Mouse (Mus musculus) CH12.LX (cell line): ENCODE results near the gene Gipc2. TPM values are rescaled to one million over a fixed set of nuclear protein-coding genes. Genes with fewer than 3 reads are reported as not detected.
"Not testable (repeated sequence)": the region's sequence is repeated elsewhere in the genome, so short reads cannot be mapped to it uniquely, and the experiment has no call there.

Experiments used
- DNase-seq: peaks from one replicate; pipeline ENCODE4 v3.0.0-alpha.2; 2013; ENCODE audit errors: extremely low read depth
- H3K27ac ChIP-seq: 2 replicates; pipeline ENCODE4 v1.5.1; 2012; ENCODE audit warnings: low read depth, mild to moderate bottlenecking, control low read depth, moderate library complexity; ENCODE audit not compliant: insufficient read depth
- H3K27me3 ChIP-seq: replicated peaks from 2 replicates; pipeline ENCODE3; 2012; ENCODE audit warnings: inconsistent platforms
- H3K36me3 ChIP-seq, 2 experiments: replicated peaks in 1 of 2; 2 replicates each; pipeline versions ENCODE3 to v1.6.1; 2012; ENCODE audit warnings: inconsistent platforms in 1 of 2, low read length in 1 of 2, mild to moderate bottlenecking in 1 of 2, mixed read lengths in 1 of 2, moderate library complexity in 1 of 2; ENCODE audit not compliant: control insufficient read depth in 1 of 2, insufficient read depth in 1 of 2
- H3K4me1 ChIP-seq, 2 experiments: 2 replicates each; pipeline ENCODE4 v1.6.1; 2012; ENCODE audit warnings: inconsistent platforms in 1 of 2, moderate library complexity in 1 of 2; ENCODE audit not compliant: insufficient read depth in 2 of 2, control insufficient read depth in 1 of 2
- H3K4me2 ChIP-seq: 2 replicates; pipeline ENCODE4 v1.6.1; 2012; ENCODE audit warnings: low read depth, mild to moderate bottlenecking, control low read depth; ENCODE audit not compliant: poor library complexity, insufficient read depth, severe bottlenecking
- H3K4me3 ChIP-seq, 3 experiments: fragments of 150-350 bp in 1 of 3; sonication (generic) in 1 of 3; replicated peaks in 1 of 3; 2 replicates each; pipeline versions ENCODE3 to v1.5.1; 2011 to 2012; ENCODE audit warnings: low read depth in 2 of 3, low read length in 2 of 3, mild to moderate bottlenecking in 2 of 3, moderate library complexity in 2 of 3, control low read depth in 1 of 3, improper control_type of control experiment in 1 of 3, inconsistent platforms in 1 of 3, mixed read lengths in 1 of 3; ENCODE audit not compliant: poor library complexity in 1 of 3
- H3K79me2 ChIP-seq: replicated peaks from 2 replicates; pipeline ENCODE4 v1.6.1; 2012; ENCODE audit warnings: mild to moderate bottlenecking, moderate library complexity; ENCODE audit not compliant: control insufficient read depth, poor library complexity, insufficient read depth, severe bottlenecking; ENCODE audit errors: extremely low read depth
- H3K9ac ChIP-seq: 2 replicates; pipeline ENCODE4 v1.6.1; 2012; ENCODE audit warnings: low read depth, mild to moderate bottlenecking, control low read depth, moderate library complexity; ENCODE audit not compliant: insufficient read depth
- H3K9me3 ChIP-seq: replicated peaks from 2 replicates; pipeline ENCODE3; 2012; ENCODE audit warnings: low read length, inconsistent platforms, mixed read lengths
- CHD2 ChIP-seq: IDR thresholded peaks from 2 replicates; pipeline ENCODE4 v1.6.1; 2011; ENCODE audit warnings: low read length, improper control_type of control experiment
- CTCF ChIP-seq, 2 experiments: IDR thresholded peaks in 1 of 2; conservative IDR thresholded peaks in 1 of 2; 2 replicates each; pipeline ENCODE4 v1.5.1; 2011 to 2012; ENCODE audit warnings: low read depth in 2 of 2, low read length in 2 of 2, improper control_type of control experiment in 1 of 2, inconsistent platforms in 1 of 2, mild to moderate bottlenecking in 1 of 2, moderate library complexity in 1 of 2
- E2F4 ChIP-seq: IDR thresholded peaks from 2 replicates; pipeline ENCODE4 v1.6.1; 2011; ENCODE audit warnings: low read depth, low read length, improper control_type of control experiment; ENCODE audit not compliant: insufficient replicate concordance
- ELF1 ChIP-seq: IDR thresholded peaks from 2 replicates; pipeline ENCODE4 v1.6.1; 2014; ENCODE audit warnings: low read depth, mild to moderate bottlenecking, inconsistent platforms, low read length, improper control_type of control experiment
- GABPA ChIP-seq: IDR thresholded peaks from 2 replicates; pipeline ENCODE4 v1.6.1; 2012; ENCODE audit warnings: low read depth, low read length, improper control_type of control experiment, inconsistent platforms; ENCODE audit not compliant: insufficient replicate concordance
- IRF4 ChIP-seq: IDR thresholded peaks from 2 replicates; pipeline ENCODE4 v1.6.1; 2014; ENCODE audit warnings: low read depth, mild to moderate bottlenecking, inconsistent platforms, low read length, improper control_type of control experiment
- MAFK ChIP-seq: IDR thresholded peaks from 2 replicates; pipeline ENCODE4 v1.6.1; 2011; ENCODE audit warnings: low read length, improper control_type of control experiment; ENCODE audit not compliant: insufficient replicate concordance
- MAX ChIP-seq: IDR thresholded peaks from 2 replicates; pipeline ENCODE4 v1.6.1; 2011; ENCODE audit warnings: low read length, improper control_type of control experiment
- MAZ ChIP-seq: IDR thresholded peaks from 2 replicates; pipeline ENCODE4 v1.6.1; 2012; ENCODE audit warnings: low read depth, mild to moderate bottlenecking, inconsistent platforms, low read length, improper control_type of control experiment, moderate library complexity
- MYC ChIP-seq: IDR thresholded peaks from 2 replicates; pipeline ENCODE4 v1.6.1; 2011; ENCODE audit warnings: low read depth, mild to moderate bottlenecking, improper control_type of control experiment, low read length
- NRF1 ChIP-seq: IDR thresholded peaks from 2 replicates; pipeline ENCODE4 v1.6.1; 2014; ENCODE audit warnings: low read depth, mild to moderate bottlenecking, inconsistent platforms, low read length, improper control_type of control experiment, moderate library complexity
- UBTF ChIP-seq: IDR thresholded peaks from 2 replicates; pipeline ENCODE4 v1.6.1; 2012; ENCODE audit warnings: low read depth, mild to moderate bottlenecking, inconsistent platforms, low read length, improper control_type of control experiment, moderate library complexity
- USF1 ChIP-seq: IDR thresholded peaks from 2 replicates; pipeline ENCODE4 v1.6.1; 2014; ENCODE audit warnings: low read depth, mild to moderate bottlenecking, inconsistent platforms, low read length, improper control_type of control experiment
- USF2 ChIP-seq: conservative IDR thresholded peaks from 2 replicates; pipeline ENCODE4 v1.6.1; 2011; ENCODE audit warnings: low read depth, low read length, improper control_type of control experiment
- ZC3H11A ChIP-seq: IDR thresholded peaks from 2 replicates; pipeline ENCODE4 v1.6.1; 2012; ENCODE audit warnings: low read depth, mild to moderate bottlenecking, inconsistent platforms, low read length, improper control_type of control experiment
- ZKSCAN1 ChIP-seq: IDR thresholded peaks from 2 replicates; pipeline ENCODE4 v1.6.1; 2012; ENCODE audit warnings: low read depth, inconsistent platforms, low read length, improper control_type of control experiment, borderline replicate concordance
- ZMIZ1 ChIP-seq: IDR thresholded peaks from 2 replicates; pipeline ENCODE4 v1.6.1; 2012; ENCODE audit warnings: low read depth, mild to moderate bottlenecking, inconsistent platforms, low read length, improper control_type of control experiment
- dilution Hi-C: fragments of 300-500 bp; cut with MboI; formaldehyde crosslinking; loops from 2 replicates; pipeline ENCODE4 v1.14.3; 2020; ENCODE audit warnings: low sequenced_read_pairs; ENCODE audit not compliant: extremely low pct_unique_long_range_greater_than_20kb, extremely low pct_ligation_motif_present
- in situ Hi-C: fragments of 300-500 bp; cut with MboI; formaldehyde crosslinking; loops from 3 replicates; pipeline ENCODE4 v1.14.3; 2019; ENCODE audit warnings: low sequenced_read_pairs, low pct_ligation_motif_present, low pct_unique_long_range_greater_than_20kb, mixed read lengths
- polyA plus RNA-seq: library from polyadenylated mRNA; unstranded; fragments of >175 nt; gene quantifications from 2 replicates; pipeline ENCODE4 v1.2.1, GENCODE M21; 2012; ENCODE audit warnings: low read depth; ENCODE audit not compliant: insufficient read length
- total RNA-seq, 2 experiments: library from RNA; depleted of rRNA; stranded (reverse); fragments of 300-350 nt in 1 of 2; fragments of >200 nt in 1 of 2; gene quantifications; 2 replicates each; pipeline ENCODE4 v1.2.3; 2012 to 2014

Gipc2 gene
- total and polyA plus RNA-seq, 3 experiments: 0.24 to 1.2 (median 0.38) TPM

DNA sequence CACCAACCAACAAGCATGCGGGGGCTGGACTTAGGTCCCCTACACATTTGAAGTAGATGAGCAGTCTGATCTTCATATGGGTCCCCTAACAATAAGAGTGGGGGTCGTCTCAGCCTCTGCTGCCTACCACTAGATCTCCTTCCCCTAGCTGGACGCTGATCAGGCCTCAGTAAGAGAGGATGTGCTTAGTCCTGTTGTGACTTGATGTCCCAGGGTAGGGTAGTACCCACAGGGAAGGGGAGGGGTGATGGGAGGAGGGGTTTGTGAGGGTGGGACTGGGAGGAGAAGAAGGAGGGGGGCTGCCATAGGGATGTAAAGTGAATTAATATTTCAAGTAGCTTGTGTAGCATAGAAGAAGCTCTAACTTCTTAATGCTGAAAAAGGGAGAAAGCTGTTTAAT is 33.1 kb upstream of the Gipc2 start:
- no peak overlapping the region for H3K4me3 ChIP-seq
- in situ Hi-C loops: no loop called here
- no peak for DNase-seq
- H3K27me3 ChIP-seq: peaks cover 2% of the 10 kb centered on the region
- H3K9me3 ChIP-seq: no peaks in the 10 kb centered on the region
- no peak overlapping the region for H3K9ac ChIP-seq
- no peaks in the 10 kb centered on the region for H3K79me2 ChIP-seq
- no peak overlapping the region for H3K4me2 ChIP-seq
- H3K27ac ChIP-seq: no peak overlapping the region
- dilution Hi-C loops: no loop called here
- no peaks in the 10 kb centered on the region for H3K36me3 ChIP-seq
- peaks cover 5 to 14% of the 10 kb centered on the region in 2 experiments for H3K4me1 ChIP-seq
- TF ChIP-seq E2F4: no peak
- TF ChIP-seq MAZ: no peak
- TF ChIP-seq ZKSCAN1: no peak
- TF ChIP-seq NRF1: no peak
- no peak for TF ChIP-seq IRF4
- TF ChIP-seq MYC: no peak
- TF ChIP-seq ZC3H11A: no peak
- TF ChIP-seq ELF1: no peak
- TF ChIP-seq CHD2: no peak
- no peak for TF ChIP-seq USF2
- TF ChIP-seq MAFK: no peak
- TF ChIP-seq UBTF: no peak
- no peak for TF ChIP-seq CTCF (conservative IDR thresholded peaks at IDR 0.05 in 1 of 2, IDR thresholded peaks at IDR 0.05 in 1 of 2; ENCODE audit: low read depth in 2 of 2, low read length in 2 of 2)
- no peak for TF ChIP-seq ZMIZ1
- no peak for TF ChIP-seq GABPA
- TF ChIP-seq MAX: no peak
- no peak for TF ChIP-seq USF1

GRCm38 (mm10) chr3:152197246-152197645 is 31.2 kb upstream of the Gipc2 start:
- Histone ChIP-seq H3K4me1 (peaks cover 5 to 18% of the 10 kb centered on the region in 2 experiments), H3K4me2 (peak overlapping the region; percentile 13; the same call in 1 of the 2 replicates)
- H3K27me3 ChIP-seq, in situ Hi-C loops, dilution Hi-C loops, H3K9ac ChIP-seq, H3K9me3 ChIP-seq, H3K4me3 ChIP-seq, H3K79me2 ChIP-seq, H3K36me3 ChIP-seq, H3K27ac ChIP-seq: not testable (repeated sequence)
- peak; percentile 47 for DNase-seq
